Comparison of ENCODE assay signal across 28 mouse cellular contexts in genomic region chr12:36035501-36035900, GRCm38 (mm10). TPM values are rescaled to one million over a fixed set of nuclear protein-coding genes. Genes with fewer than 3 reads are reported as not detected.
A peak's percentile ranks its signal among the peaks of the same experiment; 100 is the strongest.
DNase-seq lines count a peak whose midpoint lies in the region; ATAC-seq and TF ChIP-seq lines count a peak whose summit lies in the region.
"Had no signal": no experiment of that assay in that cellular context is flagged by ENCODE, and none has a peak within 500 bp of the region (broad histone marks: within the 10 kb centered on the region; RNA-seq: fewer than 3 reads in every experiment).

No protein-coding gene starts in this region.

- DNase-seq in heart, adult 11 months = peak; percentile 94
- DNase-seq in heart, postnatal 25 days (ENCODE audit: low spot score) = no peak
- no peak for DNase-seq in layer of hippocampus, adult 2 months (ENCODE audit: low spot score in 2 of 2)
- no peak for DNase-seq in layer of hippocampus, adult 8-10 months (ENCODE audit: low spot score in 2 of 2)
- peak; percentile 24 for DNase-seq in 416B (ENCODE audit: low read depth)
- DNase-seq in frontal cortex, postnatal 36 days (ENCODE audit: low spot score in 2 of 2) = no peak
- DNase-seq: adrenal gland, adult 2 months; adrenal gland, postnatal 14 days; cerebellum, adult 11-12 months; cerebellum, adult 8-10 months; cerebellum, postnatal 10 days; cerebellum, postnatal 36 days; embryo, embryonic 11 days; gastrocnemius, postnatal 25 days; heart, postnatal 4 days; kidney, adult 11 months had no signal

- intact Hi-C loops in heart, postnatal 25 days (cut with DNase I) = loop anchor here (10.0 kb wide), 2 partner anchors 501 to 1069 kb away; partner anchors contain the start of genes Ahr and Meox2

- H3K27ac ChIP-seq in layer of hippocampus, adult 2 months = 0 out of 2 replicates have a peak overlapping the region, but pooled peaks have one; percentile 1
- H3K27ac ChIP-seq: embryonic facial prominence, embryonic 10.5 days; embryonic facial prominence, embryonic 13.5 days; forebrain, embryonic 12.5 days; forebrain, embryonic 15.5 days; hindbrain, embryonic 12.5 days; hindbrain, embryonic 15.5 days had no signal

- ATAC-seq in granulocyte monocyte progenitor cell, adult 5-6 weeks (replicated peaks; ENCODE audit: poor library complexity, severe bottlenecking) = peak; percentile 14; the same call in 1 of the 2 replicates
- ATAC-seq: CD4-positive, CD25-positive, alpha-beta regulatory T cell, adult 4 months; forebrain, embryonic 15.5 days had no signal

- TF ChIP-seq CTCF in layer of hippocampus, adult 2 months (conservative IDR thresholded peaks at IDR 0.05) = no peak

- no peak overlapping the region for H3K4me3 ChIP-seq in layer of hippocampus, adult 2 months
- H3K4me3 ChIP-seq: embryonic facial prominence, embryonic 10.5 days; embryonic facial prominence, embryonic 13.5 days; erythroblast, embryonic 14.5 days; forebrain, embryonic 12.5 days; forebrain, embryonic 15.5 days; hindbrain, embryonic 12.5 days; hindbrain, embryonic 15.5 days had no signal

RNA-seq across cellular contexts. Expression of gene Tspan13, which starts 6.8 kb away (rescaled TPM):
- total RNA-seq in heart, postnatal 25 days (2021) = 10 to 100 TPM; 44.2 to 57.7 TPM
- 100 to 1,000 TPM; 261 to 264 TPM for total RNA-seq in layer of hippocampus, adult 2 months (2021)
- 100 to 1,000 TPM; 238 to 276 (median 249) TPM for total RNA-seq in layer of hippocampus, adult 8-10 months (2022)
- total RNA-seq in granulocyte monocyte progenitor cell, adult 5-6 weeks (2014; fragmentation: Nextera tagmentation) = 14.9 and 18.8 TPM in 2 replicates
- total RNA-seq in granulocyte monocyte progenitor cell, adult 5-6 weeks (2017) = 7.7 and 8.2 TPM in 2 replicates

RNA-seq across cellular contexts. Expression of gene Agr2, which starts 42.8 kb away (rescaled TPM):
- total RNA-seq in heart, postnatal 25 days (2021) = not detected
- not detected for total RNA-seq in layer of hippocampus, adult 2 months (2021)
- total RNA-seq in layer of hippocampus, adult 8-10 months (2022) = not detected
- not detected in 2 replicates for total RNA-seq in granulocyte monocyte progenitor cell, adult 5-6 weeks (2014; fragmentation: Nextera tagmentation)
- total RNA-seq in granulocyte monocyte progenitor cell, adult 5-6 weeks (2017) = not detected in 2 replicates
- total RNA-seq: adrenal gland, adult 2 months; adrenal gland, postnatal 14 days; adrenal gland, postnatal 4 days; gastrocnemius, adult 18-20 months; gastrocnemius, postnatal 25 days; heart, postnatal 4 days; MEL had no signal

Comparison
In these comparisons a context has a peak if more than half of its experiments do, and no peak if none do; other contexts are left out.
1. DNase-seq: peak in heart, adult 11 months (single experiment) and 416B (single experiment); none in heart, postnatal 25 days (single experiment), layer of hippocampus, adult 2 months (0 of 2), layer of hippocampus, adult 8-10 months (0 of 2) and frontal cortex, postnatal 36 days (0 of 2).
2. RNA of gene Tspan13, which starts 6.8 kb away (total RNA-seq): 261 to 264 TPM in layer of hippocampus, adult 2 months and 238 to 276 TPM in layer of hippocampus, adult 8-10 months; 44.2 to 57.7 TPM in heart, postnatal 25 days and 7.7 to 18.8 TPM in granulocyte monocyte progenitor cell, adult 5-6 weeks; every median in the first group is over 4 times any median in the second.